Mouse (Mus musculus) c-Kit-positive CD71-positive TER-119-negative erythroid progenitor cells, embryonic 14.5 days (primary cell): ENCODE results near the gene Gm20441.
"Not testable (repeated sequence)": the region's sequence is repeated elsewhere in the genome, so short reads cannot be mapped to it uniquely, and the experiment has no call there.

Experiments used
- DNase-seq: peaks from one replicate; pipeline ENCODE4 v3.0.0-alpha.2; 2013; ENCODE audit warnings: low read depth

Gene Gm20441

GRCm38 (mm10) chr10:75779206-75780174, 1.3 kb downstream of the Gm20441 start:
- DNase-seq, result no peak

GRCm38 (mm10) chr10:75777885-75778284, 2.9 kb downstream of the Gm20441 start:
- DNase-seq, result no peak

- DNase-seq, result no peak
These were observed 4.2 kb downstream of the Gm20441 start for GRCm38 (mm10) chr10:75776562-75776961.

GRCm38 (mm10) chr10:75774587-75774986, 6.2 kb downstream of the Gm20441 start:
- no peak for DNase-seq

- DNase-seq, result no peak
These were observed 6.7 kb downstream of the Gm20441 start for GRCm38 (mm10) chr10:75774102-75774501.

- peak; percentile 85 for DNase-seq
These were observed 7.7 kb downstream of the Gm20441 start, which contains the start of gene Ddt for GRCm38 (mm10) chr10:75772795-75773664. Ddt (minus strand) TSS chr10:75773414.

- not testable (repeated sequence) for DNase-seq
These were observed 13.0 kb downstream of the Gm20441 start for GRCm38 (mm10) chr10:75767756-75768155.

GRCm38 (mm10) chr10:75766856-75767255, 13.9 kb downstream of the Gm20441 start:
- no peak for DNase-seq

- DNase-seq, result peak; percentile 94
These were observed 16.0 kb downstream of the Gm20441 start for GRCm38 (mm10) chr10:75764519-75765473.

- DNase-seq, result peak; percentile 98
These were observed 16.9 kb downstream of the Gm20441 start, which contains the start of gene Cabin1 for GRCm38 (mm10) chr10:75763682-75764518. Cabin1 (minus strand) TSS chr10:75764341.

- peak; percentile 51 for DNase-seq
These were observed 18.3 kb downstream of the Gm20441 start for GRCm38 (mm10) chr10:75762413-75762812.

- no peak for DNase-seq
These were observed 20.4 kb downstream of the Gm20441 start for GRCm38 (mm10) chr10:75760311-75760710.

- no peak for DNase-seq
These were observed 24.0 kb downstream of the Gm20441 start for GRCm38 (mm10) chr10:75756719-75757118.

- DNase-seq, result peak; percentile 70
These were observed 36.7 kb downstream of the Gm20441 start for GRCm38 (mm10) chr10:75744017-75744416.

GRCm38 (mm10) chr10:75743369-75743768, 37.4 kb downstream of the Gm20441 start:
- no peak for DNase-seq

GRCm38 (mm10) chr10:75740866-75741265, 39.9 kb downstream of the Gm20441 start:
- DNase-seq, result no peak

- no peak for DNase-seq
These were observed 55.3 kb downstream of the Gm20441 start for GRCm38 (mm10) chr10:75725449-75725848.
